Mouse (Mus musculus) heart, adult 2 months (tissue): ENCODE measurements at regions not wholly inside any gene's neighbourhood (a gene's known extent, or its start where the extent isn't known, plus 50 kb on each side); places are given as distances from the start of the nearest gene placed in this dataset.

Experiments
- DNase-seq, 2 experiments: peaks; one replicate each; pipeline ENCODE4 v3.0.0; 2021
- H3K27ac ChIP-seq: fragments of 200-600 bp; 2 replicates; pipeline ENCODE4 v1.8.1; 2022
- H3K27me3 ChIP-seq: fragments of 200-500 bp; 2 replicates; pipeline ENCODE4 v1.6.1; 2012; ENCODE audit warnings: mild to moderate bottlenecking, low read length, inconsistent platforms, mixed read lengths; ENCODE audit not compliant: control insufficient read depth, insufficient read depth
- H3K36me3 ChIP-seq: fragments of 200-500 bp; 2 replicates; pipeline ENCODE4 v1.6.1; 2012; ENCODE audit warnings: low read length, inconsistent platforms; ENCODE audit not compliant: control insufficient read depth, insufficient read depth
- H3K4me1 ChIP-seq: fragments of 200-500 bp; 2 replicates; pipeline ENCODE4 v1.6.1; 2011; ENCODE audit warnings: low read length; ENCODE audit not compliant: control insufficient read depth, insufficient read depth
- H3K4me3 ChIP-seq: fragments of 200-600 bp; 2 replicates; pipeline ENCODE4 v1.8.1; 2022
- H3K79me2 ChIP-seq: fragments of 200-500 bp; replicated peaks from 2 replicates; pipeline ENCODE4 v1.6.1; 2012; ENCODE audit warnings: mild to moderate bottlenecking, inconsistent platforms, low read length, moderate library complexity, mixed read lengths; ENCODE audit not compliant: control insufficient read depth, insufficient read depth
- H3K9ac ChIP-seq: fragments of 200-500 bp; 2 replicates; pipeline ENCODE4 v1.6.1; 2012; ENCODE audit warnings: low read depth, mild to moderate bottlenecking, control low read depth, inconsistent platforms, low read length, mixed read lengths
- CTCF ChIP-seq: fragments of 200-600 bp; IDR thresholded peaks from 2 replicates; pipeline ENCODE4 v1.8.1; 2022; ENCODE audit warnings: antibody characterized with exemption, mild to moderate bottlenecking, moderate library complexity
- EP300 ChIP-seq: fragments of 200-500 bp; IDR thresholded peaks from 2 replicates; pipeline ENCODE4 v1.6.1; 2011; ENCODE audit warnings: low read depth, low read length, control low read depth; ENCODE audit not compliant: insufficient read depth
- POLR2A ChIP-seq: fragments of 200-500 bp; IDR thresholded peaks from 2 replicates; pipeline ENCODE4 v1.6.1; 2011; ENCODE audit warnings: mild to moderate bottlenecking, low read depth, low read length, control low read depth; ENCODE audit not compliant: insufficient read depth
- WGBS: fragments of 180-500 bp; shearing (Covaris S2); methylation state at CpG from one replicate; pipeline ENCODE4 v1.1.7; 2018; 5-methylcytosine and 5-hydroxymethylcytosine counted together
- intact Hi-C: fragments of 180-260 bp; cut with DNase I; formaldehyde crosslinking; loops from one replicate; pipeline ENCODE4 v1.15.1; 2025

- no peak for DNase-seq
- no peaks in the 10 kb centered on the region for H3K79me2 ChIP-seq
- 70% methylated on average over 4 of the region's 4 CpGs for WGBS
- H3K4me3 ChIP-seq = no peak overlapping the region
- H3K36me3 ChIP-seq = no peaks in the 10 kb centered on the region
- no peak overlapping the region for H3K27ac ChIP-seq
- TF ChIP-seq POLR2A (no peak), CTCF (no peak), EP300 (no peak)
- H3K4me1 ChIP-seq = no peaks in the 10 kb centered on the region
- H3K9ac ChIP-seq = no peak overlapping the region
- no peaks in the 10 kb centered on the region for H3K27me3 ChIP-seq
- intact Hi-C loops = no loop called here
These were observed 179.7 kb upstream of the Cntnap4 start for GRCm38 (mm10) chr8:112390108-112390507.

DNA sequence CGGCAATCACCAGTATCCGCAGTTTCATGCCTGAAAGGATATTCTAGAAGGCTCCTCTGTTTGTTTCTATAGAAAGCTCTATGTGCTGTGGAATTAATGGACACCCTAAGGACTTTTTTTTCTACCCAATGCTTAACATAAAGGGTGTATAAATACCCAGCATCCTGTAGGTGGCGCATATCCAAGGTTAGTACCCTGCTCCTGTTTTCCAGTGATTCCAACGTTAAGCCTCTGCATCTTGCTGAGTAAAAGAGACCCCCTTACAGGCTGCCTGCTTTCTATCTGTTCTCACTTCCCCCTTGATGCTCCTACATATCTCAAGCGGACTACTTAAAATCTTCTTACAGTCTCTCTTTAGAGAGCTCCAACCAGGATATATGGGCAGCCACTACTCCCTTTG is 221.5 kb upstream of the Cntnap4 start:
- H3K27ac ChIP-seq = no peak overlapping the region
- H3K4me3 ChIP-seq = no peak overlapping the region
- 31% methylated on average over 5 of the region's 5 CpGs for WGBS
- no peak overlapping the region for H3K9ac ChIP-seq
- no peaks in the 10 kb centered on the region for H3K4me1 ChIP-seq
- no peak for DNase-seq
- H3K36me3 ChIP-seq = no peaks in the 10 kb centered on the region
- TF ChIP-seq CTCF = peak; percentile 18
- TF ChIP-seq EP300 = no peak
- intact Hi-C loops = no loop called here
- H3K27me3 ChIP-seq = no peaks in the 10 kb centered on the region
- no peaks in the 10 kb centered on the region for H3K79me2 ChIP-seq

DNA sequence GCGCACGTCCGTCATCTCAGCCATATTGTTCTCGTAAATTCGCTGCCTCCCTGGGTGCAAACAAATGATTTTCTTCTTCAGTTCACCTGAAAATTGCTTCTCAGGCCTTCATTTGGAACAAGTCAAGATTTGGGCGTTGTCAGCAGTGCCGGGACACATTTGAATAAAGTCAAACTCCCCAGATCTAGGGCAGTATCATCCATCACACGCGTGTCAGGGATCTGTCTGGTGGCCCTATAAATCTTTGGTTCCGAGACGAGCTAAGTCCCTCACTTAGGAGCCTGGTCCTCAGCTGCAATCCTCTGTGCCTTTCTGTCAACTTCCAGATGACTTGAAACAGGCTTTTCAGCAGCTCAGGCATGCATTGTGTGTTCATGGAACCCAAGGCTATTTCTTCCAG is 236.7 kb upstream of the Cntnap4 start:
- TF ChIP-seq POLR2A (no peak), CTCF (no peak), EP300 (no peak)
- H3K79me2 ChIP-seq = no peaks in the 10 kb centered on the region
- no peaks in the 10 kb centered on the region for H3K36me3 ChIP-seq
- WGBS = 80% methylated on average over 11 of the region's 11 CpGs
- DNase-seq = no peak
- no peaks in the 10 kb centered on the region for H3K27me3 ChIP-seq
- H3K4me3 ChIP-seq = no peak overlapping the region
- H3K9ac ChIP-seq = no peak overlapping the region
- no peak overlapping the region for H3K27ac ChIP-seq
- H3K4me1 ChIP-seq = no peaks in the 10 kb centered on the region
- intact Hi-C loops = no loop called here

DNA sequence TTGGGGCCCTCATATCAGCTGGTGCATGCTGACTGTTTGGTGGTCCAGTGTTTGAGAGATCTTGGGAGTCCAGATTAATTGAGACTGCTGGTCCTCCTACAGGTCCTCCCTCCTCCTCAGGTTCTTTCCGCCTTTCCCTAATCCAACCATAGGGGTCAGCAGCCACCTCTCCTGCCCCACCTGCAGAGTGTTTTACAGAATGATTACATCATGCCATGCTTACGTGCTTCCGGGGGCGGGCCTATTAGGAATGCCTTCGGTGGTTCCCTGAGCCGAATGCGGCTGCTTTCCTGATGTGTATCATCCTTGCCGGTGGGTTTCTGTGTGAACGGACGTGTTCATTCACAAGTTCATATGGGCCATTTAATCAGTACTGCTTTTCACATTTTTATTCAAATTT is 237.8 kb upstream of the Cntnap4 start:
- WGBS = 77% methylated on average over 10 of the region's 10 CpGs
- H3K4me1 ChIP-seq = no peaks in the 10 kb centered on the region
- no peaks in the 10 kb centered on the region for H3K36me3 ChIP-seq
- H3K27me3 ChIP-seq = no peaks in the 10 kb centered on the region
- H3K27ac ChIP-seq = no peak overlapping the region
- TF ChIP-seq CTCF (no peak), EP300 (no peak), POLR2A (no peak)
- H3K79me2 ChIP-seq = no peaks in the 10 kb centered on the region
- no peak for DNase-seq
- intact Hi-C loops = no loop called here
- H3K4me3 ChIP-seq = no peak overlapping the region
- H3K9ac ChIP-seq = no peak overlapping the region

- Histone ChIP-seq H3K9ac (no peak overlapping the region), H3K4me1 (no peaks in the 10 kb centered on the region), H3K4me3 (no peak overlapping the region), H3K27me3 (no peaks in the 10 kb centered on the region), H3K27ac (no peak overlapping the region), H3K36me3 (no peaks in the 10 kb centered on the region), H3K79me2 (no peaks in the 10 kb centered on the region)
- DNase-seq = no peak
- 58% methylated on average over 3 of the region's 3 CpGs for WGBS
- intact Hi-C loops = no loop called here
- TF ChIP-seq POLR2A (no peak), CTCF (no peak), EP300 (no peak)
These were observed 260.0 kb upstream of the Cntnap4 start for GRCm38 (mm10) chr8:112309816-112310215.

- WGBS = 71% methylated on average over 6 of the region's 6 CpGs
- H3K9ac ChIP-seq = no peak overlapping the region
- H3K27ac ChIP-seq = no peak overlapping the region
- H3K27me3 ChIP-seq = no peaks in the 10 kb centered on the region
- H3K4me3 ChIP-seq = no peak overlapping the region
- intact Hi-C loops = no loop called here
- TF ChIP-seq POLR2A (no peak), EP300 (no peak), CTCF (no peak)
- H3K4me1 ChIP-seq = no peaks in the 10 kb centered on the region
- no peaks in the 10 kb centered on the region for H3K79me2 ChIP-seq
- DNase-seq = no peak
- H3K36me3 ChIP-seq = no peaks in the 10 kb centered on the region
These were observed 261.5 kb upstream of the Cntnap4 start for GRCm38 (mm10) chr8:112308354-112308753.

DNA sequence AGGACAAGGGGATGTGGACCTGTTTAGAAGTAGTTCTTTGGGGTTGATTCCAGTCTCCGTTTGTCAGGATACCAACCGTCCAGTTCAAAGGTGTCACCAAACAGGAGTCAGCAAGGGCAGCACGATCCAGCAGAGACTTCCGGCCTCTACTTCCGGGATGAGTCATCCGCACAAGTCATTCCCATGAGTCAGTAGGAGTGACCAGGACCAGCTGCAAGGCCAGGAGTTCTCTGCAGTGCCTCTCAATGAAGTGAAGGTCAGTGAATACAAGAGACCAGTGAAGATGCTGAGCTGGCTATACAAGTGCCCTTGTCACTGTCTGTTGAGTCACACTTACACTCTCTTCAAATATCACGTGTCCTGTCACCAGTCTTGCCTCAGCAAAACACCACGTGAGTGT is 272.8 kb upstream of the Cntnap4 start:
- 30% methylated on average over 8 of the region's 8 CpGs for WGBS
- TF ChIP-seq CTCF = no peak
- no peak for TF ChIP-seq POLR2A
- no peak for TF ChIP-seq EP300
- Histone ChIP-seq H3K4me1 (no peaks in the 10 kb centered on the region), H3K4me3 (no peak overlapping the region), H3K9ac (no peak overlapping the region), H3K36me3 (no peaks in the 10 kb centered on the region), H3K27me3 (no peaks in the 10 kb centered on the region), H3K27ac (no peak overlapping the region), H3K79me2 (no peaks in the 10 kb centered on the region)
- intact Hi-C loops = no loop called here
- DNase-seq = no peak
